Comparison of ENCODE assay signal across 10 mouse cellular contexts in the genomic region with DNA sequence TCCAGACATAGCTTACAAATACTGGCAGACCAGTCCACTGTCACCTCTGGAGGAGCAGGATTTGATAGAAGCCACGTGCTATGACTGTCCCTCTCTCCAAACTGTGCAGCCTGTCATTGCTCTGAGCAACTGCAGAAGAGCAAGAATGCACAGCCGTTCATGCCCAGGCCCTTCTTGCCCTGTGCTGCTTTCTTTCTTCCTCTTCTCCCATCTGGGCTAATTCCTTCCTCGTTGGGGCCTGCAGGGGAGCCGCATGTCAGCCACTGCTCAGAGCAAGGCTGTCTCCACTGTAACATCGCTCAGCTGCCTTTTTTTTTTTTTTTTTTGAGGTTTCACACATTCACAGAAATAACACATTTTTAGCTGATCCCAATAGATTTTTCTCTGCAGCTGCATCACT.
DNase-seq lines count a peak whose midpoint lies in the region; ATAC-seq and TF ChIP-seq lines count a peak whose summit lies in the region.
"Had no signal": no experiment of that assay in that cellular context is flagged by ENCODE, and none has a peak within 500 bp of the region (broad histone marks: within the 10 kb centered on the region; RNA-seq: fewer than 3 reads in every experiment).

No protein-coding gene starts in this region.

- peak overlapping the region; percentile 77 for H3K27ac ChIP-seq in forebrain, embryonic 13.5 days
- H3K27ac ChIP-seq in forebrain, embryonic 11.5 days (ENCODE audit: low read depth, low read length), result no peak overlapping the region
- H3K27ac ChIP-seq in limb, embryonic 14.5 days (replicated peaks; ENCODE audit: low read depth, low read length), result no peak overlapping the region
- peak overlapping the region; percentile 46 for H3K27ac ChIP-seq in stomach, embryonic 15.5 days

- H3K4me2 ChIP-seq in forebrain, embryonic 13.5 days, result peak overlapping the region; percentile 25
- no peak overlapping the region for H3K4me2 ChIP-seq in forebrain, embryonic 11.5 days (ENCODE audit: low read depth, low read length, severe bottlenecking)
- no peak overlapping the region for H3K4me2 ChIP-seq in limb, embryonic 14.5 days (replicated peaks; ENCODE audit: low read depth, low read length, severe bottlenecking)
- H3K4me2 ChIP-seq in stomach, embryonic 15.5 days, result no peak overlapping the region

- no peak for DNase-seq in forebrain, embryonic 11.5 days (ENCODE audit: low spot score)
- DNase-seq in lung, postnatal 4 days, result peak; percentile 16 to 48
- DNase-seq in lung, postnatal 36 days, result no peak
- DNase-seq in limb, embryonic 14.5 days (ENCODE audit: low spot score), result no peak
- no peak for DNase-seq in left cerebral cortex, postnatal 36 days (ENCODE audit: low spot score in 2 of 2)
- no peak for DNase-seq in frontal cortex, postnatal 14 days (ENCODE audit: low spot score in 2 of 2)
- DNase-seq: adrenal gland, adult 8-10 months; cerebellum, adult 9-11 months had no signal

- peak; percentile 78 for ATAC-seq in forebrain, embryonic 13.5 days
- no peak for ATAC-seq in forebrain, embryonic 11.5 days (replicated peaks; ENCODE audit: low FRiP score)
- ATAC-seq in limb, embryonic 14.5 days (ENCODE audit: low FRiP score, low read depth), result 0 out of 2 replicates have a peak, but pooled peaks have one; percentile 53
- no peak for ATAC-seq in stomach, embryonic 15.5 days (ENCODE audit: insufficient read depth, low FRiP score, low read depth)

- no peaks in the 10 kb centered on the region for H3K27me3 ChIP-seq in forebrain, embryonic 13.5 days
- H3K27me3 ChIP-seq in forebrain, embryonic 11.5 days (ENCODE audit: control insufficient read depth, insufficient read depth, low read length), result no peaks in the 10 kb centered on the region
- H3K27me3 ChIP-seq in limb, embryonic 14.5 days (ENCODE audit: control insufficient read depth, insufficient read depth, low read length), result no peaks in the 10 kb centered on the region
- H3K27me3 ChIP-seq in stomach, embryonic 15.5 days (replicated peaks), result no peaks in the 10 kb centered on the region

- H3K4me1 ChIP-seq in forebrain, embryonic 13.5 days, result peaks cover 43% of the 10 kb centered on the region
- H3K4me1 ChIP-seq in forebrain, embryonic 11.5 days (replicated peaks; ENCODE audit: control insufficient read depth, insufficient read depth, low read length), result peaks cover 9% of the 10 kb centered on the region; the same call in 1 of the 2 replicates
- H3K4me1 ChIP-seq in limb, embryonic 14.5 days (ENCODE audit: control insufficient read depth, insufficient read depth, low read length), result peaks cover 6% of the 10 kb centered on the region; the same call in 1 of the 2 replicates
- H3K4me1 ChIP-seq in stomach, embryonic 15.5 days, result peaks cover 3% of the 10 kb centered on the region

- no peak for TF ChIP-seq POLR2A in limb, embryonic 14.5 days (IDR thresholded peaks at IDR 0.05; ENCODE audit: borderline replicate concordance, extremely low read depth, insufficient read depth, insufficient read length)

- H3K36me3 ChIP-seq in forebrain, embryonic 13.5 days (ENCODE audit: poor library complexity, severe bottlenecking), result peaks cover 32% of the 10 kb centered on the region
- H3K36me3 ChIP-seq in forebrain, embryonic 11.5 days (ENCODE audit: control insufficient read depth, insufficient read depth, low read length), result no peaks in the 10 kb centered on the region; the same call in 1 of the 2 replicates
- peaks cover 40% of the 10 kb centered on the region for H3K36me3 ChIP-seq in limb, embryonic 14.5 days (ENCODE audit: control insufficient read depth, insufficient read depth, low read length)
- H3K36me3 ChIP-seq in stomach, embryonic 15.5 days, result peaks cover 21% of the 10 kb centered on the region; the same call in 1 of the 2 replicates

- H3K4me3 ChIP-seq in forebrain, embryonic 13.5 days, result no peak overlapping the region
- no peak overlapping the region for H3K4me3 ChIP-seq in forebrain, embryonic 11.5 days (ENCODE audit: low read depth, low read length)
- H3K4me3 ChIP-seq in limb, embryonic 14.5 days (replicated peaks; ENCODE audit: low read length), result no peak overlapping the region
- H3K4me3 ChIP-seq in stomach, embryonic 15.5 days (replicated peaks), result no peak overlapping the region

- no peaks in the 10 kb centered on the region for H3K9me3 ChIP-seq in forebrain, embryonic 13.5 days (replicated peaks)
- H3K9me3 ChIP-seq in forebrain, embryonic 11.5 days (ENCODE audit: control insufficient read depth, low read length), result no peaks in the 10 kb centered on the region
- no peaks in the 10 kb centered on the region for H3K9me3 ChIP-seq in limb, embryonic 14.5 days (ENCODE audit: control insufficient read depth, low read length)
- no peaks in the 10 kb centered on the region for H3K9me3 ChIP-seq in stomach, embryonic 15.5 days

- 9% methylated on average over 5 of the region's 5 CpGs for WGBS in forebrain, embryonic 13.5 days
- WGBS in forebrain, embryonic 11.5 days, result 45% methylated on average over 5 of the region's 5 CpGs
- WGBS in limb, embryonic 14.5 days, result 24% methylated on average over 5 of the region's 5 CpGs
- WGBS in stomach, embryonic 15.5 days, result 29% methylated on average over 5 of the region's 5 CpGs

- intact Hi-C loops in left cerebral cortex, postnatal 36 days (cut with DNase I), result loop anchor here (10.0 kb wide), 1 partner anchor 55 kb away; no protein-coding TSS in a partner anchor

- peak overlapping the region; percentile 21; the same call in 1 of the 2 replicates for H3K9ac ChIP-seq in forebrain, embryonic 13.5 days
- H3K9ac ChIP-seq in forebrain, embryonic 11.5 days (ENCODE audit: low read length), result no peak overlapping the region
- H3K9ac ChIP-seq in limb, embryonic 14.5 days (ENCODE audit: low read depth, low read length, severe bottlenecking), result no peak overlapping the region
- H3K9ac ChIP-seq in stomach, embryonic 15.5 days, result no peak overlapping the region

Comparison
In these comparisons a context has a peak if more than half of its experiments do, and no peak if none do; other contexts are left out.
1. ATAC-seq: peak in forebrain, embryonic 13.5 days (single experiment) and limb, embryonic 14.5 days (single experiment); none in forebrain, embryonic 11.5 days (single experiment) and stomach, embryonic 15.5 days (single experiment).
2. H3K27ac ChIP-seq: peak in forebrain, embryonic 13.5 days (single experiment) and stomach, embryonic 15.5 days (single experiment); none in forebrain, embryonic 11.5 days (single experiment) and limb, embryonic 14.5 days (single experiment).
3. DNase-seq: peak in lung, postnatal 4 days (2 of 2); none in forebrain, embryonic 11.5 days (single experiment), lung, postnatal 36 days (single experiment), limb, embryonic 14.5 days (single experiment), left cerebral cortex, postnatal 36 days (0 of 2) and frontal cortex, postnatal 14 days (0 of 2).